Mouse (Mus musculus) heart, embryonic 14.5 days (tissue): ENCODE measurements around the gene Ifi213. TPM values are rescaled to one million over a fixed set of nuclear protein-coding genes. Genes with fewer than 3 reads are reported as not detected.
"Not testable (repeated sequence)": the region's sequence is repeated elsewhere in the genome, so short reads cannot be mapped to it uniquely, and the experiment has no call there.

ENCODE experiments used
- ATAC-seq: fragments of 200-750 bp; cut with Nextera tagmentation; 2 replicates; pipeline ENCODE4 v1.8.0; 2017; ENCODE audit warnings: low read depth, moderate TSS enrichment; ENCODE audit not compliant: insufficient number of reproducible peaks, insufficient read depth, low FRiP score
- H3K27ac ChIP-seq, 2 experiments: fragments of 200-500 bp in 1 of 2; fragments of 300-500 bp in 1 of 2; sonication (generic) in 1 of 2; replicated peaks in 1 of 2; 2 replicates each; pipeline ENCODE4 v1.5.1; 2012 to 2014; ENCODE audit warnings: low read depth in 2 of 2, low read length in 2 of 2, control low read depth in 1 of 2, mild to moderate bottlenecking in 1 of 2, mixed read lengths in 1 of 2; ENCODE audit not compliant: control insufficient read depth in 1 of 2, insufficient read depth in 1 of 2
- H3K27me3 ChIP-seq: fragments of 300-500 bp; sonication (generic); 2 replicates; pipeline ENCODE4 v1.6.1; 2014; ENCODE audit warnings: mild to moderate bottlenecking, low read length, control low read depth; ENCODE audit not compliant: control insufficient read depth, insufficient read depth
- H3K36me3 ChIP-seq: fragments of 300-500 bp; sonication (generic); 2 replicates; pipeline ENCODE4 v1.6.1; 2014; ENCODE audit warnings: mild to moderate bottlenecking, control low read depth, low read length, mixed read lengths; ENCODE audit not compliant: control insufficient read depth, insufficient read depth
- H3K4me1 ChIP-seq, 2 experiments: fragments of 200-500 bp in 1 of 2; fragments of 300-500 bp in 1 of 2; sonication (generic) in 1 of 2; 2 replicates each; pipeline ENCODE4 v1.6.1; 2012 to 2014; ENCODE audit warnings: low read length in 2 of 2, control low read depth in 1 of 2, mixed read lengths in 1 of 2; ENCODE audit not compliant: control insufficient read depth in 2 of 2, insufficient read depth in 2 of 2
- H3K4me2 ChIP-seq: fragments of 300-500 bp; sonication (generic); 2 replicates; pipeline ENCODE4 v1.6.1; 2014; ENCODE audit warnings: mild to moderate bottlenecking, low read length
- H3K4me3 ChIP-seq, 2 experiments: fragments of 200-500 bp in 1 of 2; fragments of 300-500 bp in 1 of 2; sonication (generic) in 1 of 2; 2 replicates each; pipeline ENCODE4 v1.5.1; 2012 to 2014; ENCODE audit warnings: low read length in 2 of 2, mild to moderate bottlenecking in 2 of 2, control low read depth in 1 of 2, low read depth in 1 of 2, moderate library complexity in 1 of 2; ENCODE audit not compliant: control insufficient read depth in 1 of 2, insufficient read depth in 1 of 2
- H3K9ac ChIP-seq: fragments of 300-500 bp; sonication (generic); 2 replicates; pipeline ENCODE4 v1.6.1; 2014; ENCODE audit warnings: mild to moderate bottlenecking, low read length
- H3K9me3 ChIP-seq: fragments of 300-500 bp; sonication (generic); 2 replicates; pipeline ENCODE4 v1.6.1; 2016; ENCODE audit warnings: low read length, control low read depth; ENCODE audit not compliant: control insufficient read depth
- WGBS: fragments of 180-500 bp; shearing (Covaris S2); extraction: QIAGEN DNeasy Blood & Tissue Kit; methylation state at CpG from one replicate; pipeline ENCODE4 v1.1.7; 2014; 5-methylcytosine and 5-hydroxymethylcytosine counted together
- polyA plus RNA-seq: library from polyadenylated mRNA; unstranded; fragments of >200 nt; fragmentation: Nextera tagmentation; extraction: Ambion mirVana; gene quantifications from 2 replicates; pipeline ENCODE4 v1.2.1, GENCODE M21; 2014

Gene Ifi213
- polyA plus RNA-seq, 1 experiment from 2014 or later, result 0.22 TPM

DNA sequence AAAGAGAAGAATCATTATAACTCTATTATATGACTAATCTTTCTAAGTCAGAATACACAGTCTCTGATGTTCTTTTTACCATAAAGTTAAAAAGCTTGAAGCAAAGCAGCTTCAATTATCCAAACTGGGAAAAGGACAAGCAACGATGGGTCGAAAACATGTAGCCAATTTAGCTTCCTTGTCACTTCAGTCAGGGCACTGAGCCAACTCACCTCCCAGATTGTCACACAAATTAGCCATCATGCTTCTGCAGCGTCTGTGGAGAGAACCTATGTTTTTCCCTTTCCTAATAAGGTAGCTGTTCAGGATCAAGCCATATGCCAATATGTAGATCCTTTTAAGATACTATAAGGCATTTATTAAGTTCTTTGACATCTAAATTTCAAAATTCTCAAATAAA is 11.2 kb upstream of the Ifi213 start:
- H3K4me1 ChIP-seq, H3K9me3 ChIP-seq, H3K36me3 ChIP-seq, ATAC-seq, H3K27ac ChIP-seq, H3K4me3 ChIP-seq, H3K27me3 ChIP-seq, H3K4me2 ChIP-seq, H3K9ac ChIP-seq: not testable (repeated sequence)
- WGBS, result 75% methylated on average over 3 of the region's 3 CpGs

DNA sequence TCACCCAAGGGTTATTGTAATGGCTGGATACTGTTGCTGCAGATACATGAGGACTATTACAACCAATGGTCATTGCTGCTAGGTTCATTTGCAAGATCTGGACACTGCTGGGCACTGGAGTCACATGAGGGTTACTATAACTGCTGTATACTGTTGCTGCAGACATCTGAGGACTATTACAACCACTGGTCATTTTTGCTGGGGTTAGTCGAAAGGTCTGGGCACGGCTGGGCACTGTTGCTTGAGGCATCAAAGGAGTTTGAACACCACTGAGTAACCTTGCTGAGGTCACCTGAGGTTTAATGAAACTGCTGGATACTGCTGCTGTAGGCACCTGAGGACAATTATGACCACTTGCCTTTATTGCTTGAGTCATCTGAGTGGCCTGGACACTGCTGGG is 9.4 kb downstream of the Ifi213 start:
- not testable (repeated sequence) for H3K27ac ChIP-seq, ATAC-seq, H3K9me3 ChIP-seq, H3K36me3 ChIP-seq, H3K4me3 ChIP-seq, H3K4me1 ChIP-seq, H3K4me2 ChIP-seq, H3K27me3 ChIP-seq, H3K9ac ChIP-seq
- 81% methylated on average over 2 of the region's 2 CpGs for WGBS

DNA sequence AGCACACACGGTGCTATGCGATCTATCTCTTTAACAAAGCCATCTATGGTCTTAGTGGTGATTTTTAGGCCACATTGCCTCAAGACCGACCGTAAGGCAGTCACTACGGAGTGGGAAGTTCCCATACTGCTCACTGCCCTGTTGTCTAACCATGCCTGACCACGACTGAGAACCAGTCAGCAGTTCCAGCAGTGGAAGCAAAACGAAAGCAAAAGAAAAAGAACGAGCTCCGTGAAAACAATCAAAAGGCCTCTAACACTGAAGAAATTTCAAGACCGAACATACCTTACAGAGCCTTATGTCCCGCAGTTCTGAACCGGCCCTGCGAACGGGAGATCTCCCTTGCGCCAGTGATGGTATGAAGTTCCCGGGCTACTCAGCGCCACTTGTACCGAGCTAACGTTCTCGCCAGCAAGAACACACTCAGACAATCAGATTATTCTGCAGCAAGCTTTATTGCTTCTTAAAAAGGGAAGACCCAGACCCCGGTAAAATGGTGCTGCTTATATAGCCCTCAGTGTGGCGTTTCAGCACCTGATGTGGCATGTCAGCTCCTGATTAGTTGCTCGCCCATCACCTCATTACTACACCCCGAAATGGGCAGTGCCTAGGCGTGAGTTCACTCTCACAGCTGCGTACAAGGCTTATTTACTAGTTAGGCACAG is 19.0 kb downstream of the Ifi213 start:
- Histone ChIP-seq H3K36me3 (no peaks in the 10 kb centered on the region), H3K4me1 (no peaks in the 10 kb centered on the region), H3K4me3 (no peak overlapping the region), H3K27ac (no peak overlapping the region), H3K27me3 (no peaks in the 10 kb centered on the region), H3K9me3 (peaks cover 29% of the 10 kb centered on the region), H3K9ac (no peak overlapping the region), H3K4me2 (no peak overlapping the region)
- 87% methylated on average over 26 of the region's 26 CpGs for WGBS
- no peak for ATAC-seq

DNA sequence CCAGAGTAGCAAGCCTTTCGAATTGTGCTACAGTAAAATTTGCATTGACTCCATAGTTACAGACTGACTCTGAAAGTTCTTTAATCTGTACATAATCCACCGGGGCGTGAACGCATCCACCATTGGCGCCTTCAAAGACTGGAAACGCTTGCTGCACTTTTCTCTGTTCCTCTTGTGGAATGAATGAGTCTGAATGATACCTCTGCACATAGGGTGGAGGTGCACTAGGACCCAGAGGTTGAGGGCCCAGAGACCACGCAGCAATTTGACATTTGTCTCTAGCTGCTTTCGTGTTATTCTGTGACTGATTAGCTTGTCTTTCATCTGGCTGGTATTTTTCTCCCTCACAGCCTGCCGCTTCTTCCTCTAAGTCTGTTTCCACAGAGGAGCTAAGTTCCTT is 20.0 kb downstream of the Ifi213 start:
- Histone ChIP-seq H3K27ac (no peak overlapping the region), H3K36me3 (no peaks in the 10 kb centered on the region), H3K9ac (no peak overlapping the region), H3K4me1 (no peaks in the 10 kb centered on the region), H3K4me2 (no peak overlapping the region), H3K27me3 (no peaks in the 10 kb centered on the region), H3K9me3 (peaks cover 29% of the 10 kb centered on the region), H3K4me3 (no peak overlapping the region)
- ATAC-seq, result no peak
- WGBS, result 87% methylated on average over 9 of the region's 9 CpGs

DNA sequence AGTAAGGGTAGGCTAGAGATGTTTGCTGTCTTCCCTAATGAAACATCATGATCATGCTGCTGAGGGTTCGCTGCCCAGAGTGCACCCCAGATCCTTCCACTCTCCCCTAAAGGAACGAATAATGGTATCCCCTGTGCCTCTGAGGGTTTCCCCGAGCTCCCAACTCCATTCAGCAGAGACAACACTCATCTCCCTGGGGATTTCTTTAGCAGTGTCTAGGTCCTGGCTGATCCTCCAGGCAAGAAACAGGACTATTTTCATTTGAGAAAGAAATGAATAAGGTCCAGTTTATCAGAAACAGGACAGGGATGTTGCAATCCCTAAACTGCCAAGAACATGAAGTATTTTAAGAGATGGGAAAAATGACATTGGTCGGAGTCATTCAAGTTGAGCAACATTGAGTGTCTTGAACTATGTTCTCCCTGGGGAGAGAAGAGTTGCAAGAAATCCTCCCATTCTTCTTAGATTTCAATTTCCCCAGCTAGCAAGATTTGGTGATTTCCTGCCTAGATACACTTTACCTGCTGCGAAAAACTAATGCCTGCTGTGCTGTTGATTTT is 48.5 kb downstream of the Ifi213 start:
- not testable (repeated sequence) for H3K4me2 ChIP-seq, H3K4me1 ChIP-seq, H3K27me3 ChIP-seq, ATAC-seq, H3K9me3 ChIP-seq, H3K9ac ChIP-seq, H3K4me3 ChIP-seq, H3K36me3 ChIP-seq, H3K27ac ChIP-seq
- 70% methylated on average over 5 of the region's 5 CpGs for WGBS

DNA sequence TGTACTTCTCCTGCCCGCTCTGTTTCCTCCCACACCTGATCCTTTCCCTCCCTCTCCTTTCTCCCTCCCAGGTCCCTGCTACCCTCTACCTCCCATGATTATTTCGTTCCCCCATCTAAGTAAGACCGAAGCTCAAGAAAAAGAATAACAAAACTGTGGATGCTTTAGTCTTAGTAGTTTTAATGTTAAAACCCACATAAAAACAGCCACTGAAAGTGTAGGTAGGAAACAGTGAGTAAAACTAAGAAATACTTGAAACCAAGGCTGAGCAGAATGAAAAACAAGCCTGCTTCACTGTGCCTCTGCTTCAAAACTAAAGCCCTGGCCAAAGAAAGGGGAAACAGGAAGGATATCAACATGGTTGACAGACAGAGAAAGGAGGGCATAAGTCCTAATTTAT is 50.3 kb downstream of the Ifi213 start:
- not testable (repeated sequence) for ATAC-seq, H3K27ac ChIP-seq, H3K36me3 ChIP-seq, H3K9me3 ChIP-seq, H3K9ac ChIP-seq, H3K4me1 ChIP-seq, H3K4me3 ChIP-seq, H3K4me2 ChIP-seq, H3K27me3 ChIP-seq
- WGBS, result 71% methylated on average over 3 of the region's 3 CpGs

- H3K9me3 ChIP-seq, H3K4me2 ChIP-seq, ATAC-seq, H3K27me3 ChIP-seq, H3K36me3 ChIP-seq, H3K4me3 ChIP-seq, H3K4me1 ChIP-seq, H3K9ac ChIP-seq, H3K27ac ChIP-seq: not testable (repeated sequence)
- 77% methylated on average over 3 of the region's 3 CpGs for WGBS
Observed at GRCm38 (mm10) chr1:173535791-173536190, 63.3 kb downstream of the Ifi213 start, which contains the start of gene Ifi214. Gene Ifi214 (minus strand): TSS chr1:173535957.

- Histone ChIP-seq H3K9ac (no peak overlapping the region), H3K9me3 (no peaks in the 10 kb centered on the region), H3K27me3 (no peaks in the 10 kb centered on the region), H3K4me2 (no peak overlapping the region), H3K4me1 (no peaks in the 10 kb centered on the region), H3K27ac (no peak overlapping the region), H3K4me3 (no peak overlapping the region), H3K36me3 (no peaks in the 10 kb centered on the region)
- ATAC-seq, result no peak
Observed at GRCm38 (mm10) chr1:173521452-173521851, 77.6 kb downstream of the Ifi213 start.
